16 mouse cellular contexts compared by ENCODE assay signal in the genomic region with DNA sequence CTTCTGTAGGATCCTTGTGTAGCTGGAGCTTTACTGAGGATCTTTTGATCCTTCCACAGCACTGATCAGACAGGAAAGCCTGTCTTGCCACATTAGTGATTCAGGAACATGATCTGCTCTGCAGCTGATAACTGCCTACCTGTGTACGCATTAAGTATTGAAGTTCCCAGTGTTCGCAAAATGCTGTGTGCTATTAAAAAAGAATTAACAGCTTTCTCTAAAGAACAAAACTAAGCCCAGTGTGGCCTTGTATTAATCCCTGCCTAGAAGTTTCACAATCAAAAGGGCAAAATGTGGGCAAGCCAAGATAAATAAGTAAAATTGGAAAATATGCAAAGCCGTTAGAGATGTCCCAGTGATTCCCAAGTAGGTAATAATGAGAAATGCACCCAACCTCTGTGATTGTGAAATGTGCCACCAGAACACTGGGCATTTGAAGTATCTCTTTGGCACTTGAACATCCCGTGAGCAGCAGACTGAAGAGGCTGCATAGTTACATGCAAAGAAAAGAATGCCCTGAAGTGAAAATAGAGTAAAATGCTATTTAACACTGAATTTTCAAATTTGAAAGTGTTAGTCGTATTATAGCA.
"Had no signal": no experiment of that assay in that cellular context is flagged by ENCODE, and none has a peak within 500 bp of the region (broad histone marks: within the 10 kb centered on the region; RNA-seq: fewer than 3 reads in every experiment).

No protein-coding gene starts in this region.

- H3K36me3 ChIP-seq: limb, embryonic 10.5 days; midbrain, embryonic 12.5 days; neural tube, embryonic 12.5 days had no signal

- DNase-seq: kidney, postnatal 14 days; lung, embryonic 14.5 days; retina, postnatal 1 day; right cerebral cortex, postnatal 4 days; spleen, adult 18-20 months; thymus, adult 18-20 months; thymus, postnatal 25 days had no signal

- ATAC-seq: inflammation-experienced regulatory T-cells, adult 6 months; intestine, postnatal 0 days had no signal

- H3K4me2 ChIP-seq: lung, embryonic 14.5 days; midbrain, embryonic 12.5 days; neural tube, embryonic 12.5 days had no signal

- H3K4me1 ChIP-seq: megakaryocyte, embryonic 14.5 days had no signal

- H3K4me3 ChIP-seq: left cerebral cortex, adult 2 months; limb, embryonic 10.5 days; megakaryocyte, embryonic 14.5 days; midbrain, embryonic 12.5 days; neural tube, embryonic 12.5 days had no signal

- H3K9ac ChIP-seq: liver, embryonic 14.5 days; lung, embryonic 14.5 days; midbrain, embryonic 12.5 days; neural tube, embryonic 12.5 days had no signal

- H3K27me3 ChIP-seq: megakaryocyte, embryonic 14.5 days; midbrain, embryonic 12.5 days; neural tube, embryonic 12.5 days had no signal

- H3K27ac ChIP-seq: left cerebral cortex, adult 2 months; limb, embryonic 10.5 days; liver, embryonic 14.5 days; macrophage; midbrain, embryonic 12.5 days; neural tube, embryonic 12.5 days had no signal

- H3K9me3 ChIP-seq: limb, embryonic 10.5 days; midbrain, embryonic 12.5 days; neural tube, embryonic 12.5 days had no signal
